Mouse (Mus musculus) kidney, postnatal 0 days (tissue): ENCODE measurements at regions not wholly inside any gene's neighbourhood (a gene's known extent, or its start where the extent isn't known, plus 50 kb on each side); places are given as distances from the start of the nearest gene placed in this dataset.

Source experiments
- ATAC-seq: fragments of 200-750 bp; cut with Nextera tagmentation; replicated peaks from 2 replicates; pipeline ENCODE4 v1.8.0; 2017; ENCODE audit warnings: low read depth, moderate number of reproducible peaks, moderate TSS enrichment, moderate library complexity; ENCODE audit not compliant: low FRiP score
- DNase-seq: peaks from one replicate; pipeline ENCODE4 v3.0.0-alpha.2; 2016; ENCODE audit warnings: low spot score
- H3K27ac ChIP-seq: fragments of 300-500 bp; sonication (generic); 2 replicates; pipeline ENCODE4 v1.5.1; 2014; ENCODE audit warnings: mild to moderate bottlenecking
- H3K27me3 ChIP-seq: fragments of 300-500 bp; sonication (generic); 2 replicates; pipeline ENCODE4 v1.6.1; 2014; ENCODE audit warnings: low read length, mixed read lengths; ENCODE audit not compliant: insufficient read depth
- H3K36me3 ChIP-seq: fragments of 300-500 bp; sonication (generic); 2 replicates; pipeline ENCODE4 v1.6.1; 2014; ENCODE audit warnings: low read length, mixed read lengths; ENCODE audit not compliant: insufficient read depth
- H3K4me1 ChIP-seq: fragments of 300-500 bp; sonication (generic); replicated peaks from 2 replicates; pipeline ENCODE4 v1.6.1; 2014; ENCODE audit warnings: antibody characterized with exemption, low read length, mixed read lengths; ENCODE audit not compliant: insufficient read depth
- H3K4me2 ChIP-seq: fragments of 300-500 bp; sonication (generic); 2 replicates; pipeline ENCODE4 v1.6.1; 2014; ENCODE audit warnings: mild to moderate bottlenecking, low read length, moderate library complexity, mixed read lengths
- H3K4me3 ChIP-seq: fragments of 300-500 bp; sonication (generic); replicated peaks from 2 replicates; pipeline ENCODE4 v1.5.1; 2014; ENCODE audit warnings: low read depth, low read length
- H3K9ac ChIP-seq: fragments of 300-500 bp; sonication (generic); 2 replicates; pipeline ENCODE4 v1.6.1; 2014; ENCODE audit warnings: low read depth, low read length
- H3K9me3 ChIP-seq: fragments of 300-500 bp; sonication (generic); replicated peaks from 2 replicates; pipeline ENCODE4 v1.6.1; 2016; ENCODE audit warnings: low read length, inconsistent platforms, mixed read lengths
- CTCF ChIP-seq: IDR thresholded peaks from 2 replicates; pipeline ENCODE4 v1.5.1; 2016; ENCODE audit warnings: antibody characterized with exemption, low read depth, mild to moderate bottlenecking, moderate library complexity
- whole genome bisulfite sequencing: fragments of 180-500 bp; shearing (Covaris S2); extraction: QIAGEN DNeasy Blood & Tissue Kit; methylation state at CpG from one replicate; pipeline ENCODE4 v1.1.7; 2014; 5-methylcytosine and 5-hydroxymethylcytosine counted together

- ATAC-seq: no peak
- H3K27ac ChIP-seq: no peak overlapping the region
- 63% methylated on average over 3 of the region's 3 CpGs for WGBS
- no peaks in the 10 kb centered on the region for H3K36me3 ChIP-seq
- no peaks in the 10 kb centered on the region for H3K9me3 ChIP-seq
- no peaks in the 10 kb centered on the region for H3K4me1 ChIP-seq
- no peaks in the 10 kb centered on the region for H3K27me3 ChIP-seq
- no peak overlapping the region for H3K4me2 ChIP-seq
- no peak overlapping the region for H3K4me3 ChIP-seq
- no peak for TF ChIP-seq CTCF
- H3K9ac ChIP-seq: no peak overlapping the region
- no peak for DNase-seq
Measured at GRCm38 (mm10) chr4:89082838-89083237, 54.1 kb upstream of the Mtap start.

- TF ChIP-seq CTCF: no peak
- H3K9ac ChIP-seq: no peak overlapping the region
- H3K9me3 ChIP-seq: no peaks in the 10 kb centered on the region
- WGBS: 81% methylated on average over 9 of the region's 9 CpGs
- H3K27me3 ChIP-seq: no peaks in the 10 kb centered on the region
- H3K4me1 ChIP-seq: no peaks in the 10 kb centered on the region
- H3K36me3 ChIP-seq: no peaks in the 10 kb centered on the region
- H3K27ac ChIP-seq: no peak overlapping the region
- no peak overlapping the region for H3K4me3 ChIP-seq
- no peak for ATAC-seq
- no peak for DNase-seq
- no peak overlapping the region for H3K4me2 ChIP-seq
Measured at GRCm38 (mm10) chr4:89078485-89078884, 58.4 kb upstream of the Mtap start.

- H3K4me1 ChIP-seq: no peaks in the 10 kb centered on the region
- no peak overlapping the region for H3K9ac ChIP-seq
- no peaks in the 10 kb centered on the region for H3K27me3 ChIP-seq
- ATAC-seq (no peak), DNase-seq (no peak)
- no peak overlapping the region for H3K4me2 ChIP-seq
- no peak for TF ChIP-seq CTCF
- H3K9me3 ChIP-seq: no peaks in the 10 kb centered on the region
- WGBS: 60% methylated on average over 4 of the region's 4 CpGs
- no peak overlapping the region for H3K4me3 ChIP-seq
- no peaks in the 10 kb centered on the region for H3K36me3 ChIP-seq
- H3K27ac ChIP-seq: no peak overlapping the region
Measured at GRCm38 (mm10) chr4:89074705-89075104, 62.2 kb upstream of the Mtap start.

GRCm38 (mm10) chr4:89070430-89070829 lies 66.5 kb upstream of the Mtap start:
- no peak overlapping the region for H3K9ac ChIP-seq
- no peak overlapping the region for H3K27ac ChIP-seq
- H3K36me3 ChIP-seq: no peaks in the 10 kb centered on the region
- no peaks in the 10 kb centered on the region for H3K27me3 ChIP-seq
- no peak overlapping the region for H3K4me3 ChIP-seq
- no peak for ATAC-seq
- TF ChIP-seq CTCF: no peak
- H3K9me3 ChIP-seq: no peaks in the 10 kb centered on the region
- H3K4me1 ChIP-seq: no peaks in the 10 kb centered on the region
- 78% methylated on average over 2 of the region's 2 CpGs for WGBS
- DNase-seq: no peak
- H3K4me2 ChIP-seq: no peak overlapping the region

GRCm38 (mm10) chr4:89064401-89064800 lies 72.5 kb upstream of the Mtap start:
- ATAC-seq: no peak
- TF ChIP-seq CTCF: no peak
- no peaks in the 10 kb centered on the region for H3K9me3 ChIP-seq
- no peaks in the 10 kb centered on the region for H3K36me3 ChIP-seq
- H3K4me3 ChIP-seq: no peak overlapping the region
- no peak for DNase-seq
- no peak overlapping the region for H3K9ac ChIP-seq
- H3K4me2 ChIP-seq: no peak overlapping the region
- H3K4me1 ChIP-seq: no peaks in the 10 kb centered on the region
- no peaks in the 10 kb centered on the region for H3K27me3 ChIP-seq
- no peak overlapping the region for H3K27ac ChIP-seq
- WGBS: 87% methylated on average over 7 of the region's 7 CpGs

- TF ChIP-seq CTCF: no peak
- H3K9ac ChIP-seq: no peak overlapping the region
- no peak overlapping the region for H3K4me3 ChIP-seq
- no peaks in the 10 kb centered on the region for H3K9me3 ChIP-seq
- H3K4me2 ChIP-seq: no peak overlapping the region
- no peak overlapping the region for H3K27ac ChIP-seq
- 85% methylated on average over 1 of the region's 1 CpGs for WGBS
- DNase-seq (no peak), ATAC-seq (no peak)
- no peaks in the 10 kb centered on the region for H3K36me3 ChIP-seq
- no peaks in the 10 kb centered on the region for H3K27me3 ChIP-seq
- H3K4me1 ChIP-seq: no peaks in the 10 kb centered on the region
Measured at GRCm38 (mm10) chr4:89062384-89062783, 74.5 kb upstream of the Mtap start.

GRCm38 (mm10) chr4:89061619-89062018 lies 75.3 kb upstream of the Mtap start:
- Histone ChIP-seq H3K9me3 (no peaks in the 10 kb centered on the region), H3K9ac (no peak overlapping the region), H3K27me3 (no peaks in the 10 kb centered on the region), H3K36me3 (no peaks in the 10 kb centered on the region), H3K4me3 (no peak overlapping the region), H3K27ac (no peak overlapping the region), H3K4me1 (no peaks in the 10 kb centered on the region), H3K4me2 (no peak overlapping the region)
- no peak for ATAC-seq
- 73% methylated on average over 4 of the region's 4 CpGs for WGBS
- no peak for DNase-seq
- no peak for TF ChIP-seq CTCF
